Mouse (Mus musculus): ENCODE data around the gene Apopt1. TPM values are rescaled to one million over a fixed set of nuclear protein-coding genes. Genes with fewer than 3 reads are reported as not detected.

Apopt1 gene
- total and polyA plus RNA-seq, 2 experiments = 24.3 to 78.4 TPM

DNA sequence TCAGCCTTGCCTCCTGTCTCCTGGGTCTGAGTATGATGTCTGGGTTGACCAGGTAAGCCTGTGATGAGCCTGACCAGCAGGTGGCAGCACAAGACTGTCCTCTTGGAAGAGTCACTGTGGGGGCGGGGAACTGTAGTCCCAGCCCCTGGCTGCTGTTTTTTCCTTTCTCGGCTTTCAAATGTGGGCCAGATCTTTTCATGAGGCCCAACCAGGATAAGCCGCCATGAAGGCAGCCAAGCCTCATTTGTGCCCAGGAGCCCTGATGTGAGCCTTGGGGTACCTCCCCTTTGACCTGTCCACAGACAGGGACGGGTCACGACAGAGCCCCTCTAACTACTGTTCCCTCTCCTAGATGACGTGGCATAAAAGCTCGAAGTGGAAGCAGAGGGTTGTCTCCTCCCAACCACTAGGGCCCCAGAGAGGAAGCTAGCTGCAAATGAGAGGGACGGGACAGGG lies 44.6 kb upstream of the Apopt1 start:
- TF ChIP-seq CTCF (IDR thresholded peaks at IDR 0.05; ENCODE audit: low read depth, low read length) (peak; percentile 98), POLR2A (IDR thresholded peaks at IDR 0.05; ENCODE audit: extremely low read depth, insufficient read depth, low read length) (no peak)
- Histone ChIP-seq H3K36me3 (ENCODE audit: control insufficient read depth, insufficient read depth, low read length) (no peaks in the 10 kb centered on the region), H3K27me3 (ENCODE audit: control insufficient read depth, insufficient read depth, low read length) (peaks cover 16% of the 10 kb centered on the region), H3K4me1 (ENCODE audit: control insufficient read depth, insufficient read depth, low read length) (peaks cover 12% of the 10 kb centered on the region), H3K27ac (replicated peaks; ENCODE audit: insufficient read depth, low read depth, low read length) (peak overlapping the region; percentile 32), H3K9ac (ENCODE audit: low read depth, low read length) (peak overlapping the region; percentile 9; the same call in 1 of the 2 replicates), H3K79me2 (ENCODE audit: control insufficient read depth, insufficient read depth, low read length) (no peaks in the 10 kb centered on the region), H3K4me3 (ENCODE audit: insufficient read depth, low read depth, low read length) (no peak overlapping the region)
- 11% methylated on average over 8 of the region's 8 CpGs for WGBS
- peak; percentile 67 for DNase-seq (ENCODE audit: extremely low read depth, low read depth, low spot score)

- Histone ChIP-seq H3K4me1 (ENCODE audit: control insufficient read depth, insufficient read depth, low read length) (peaks cover 12% of the 10 kb centered on the region), H3K27ac (replicated peaks; ENCODE audit: insufficient read depth, low read depth, low read length) (peak overlapping the region; percentile 64), H3K27me3 (ENCODE audit: control insufficient read depth, insufficient read depth, low read length) (peaks cover 16% of the 10 kb centered on the region), H3K79me2 (ENCODE audit: control insufficient read depth, insufficient read depth, low read length) (no peaks in the 10 kb centered on the region), H3K9ac (ENCODE audit: low read depth, low read length) (0 out of 2 replicates have a peak overlapping the region, but pooled peaks have one; percentile 9), H3K4me3 (ENCODE audit: insufficient read depth, low read depth, low read length) (peak overlapping the region; percentile 5; the same call in 1 of the 2 replicates), H3K36me3 (ENCODE audit: control insufficient read depth, insufficient read depth, low read length) (no peaks in the 10 kb centered on the region)
- WGBS = 23% methylated on average over 23 of the region's 23 CpGs
- DNase-seq (ENCODE audit: extremely low read depth, low read depth, low spot score) = peak; percentile 68
- no peak for TF ChIP-seq POLR2A (IDR thresholded peaks at IDR 0.05; ENCODE audit: extremely low read depth, insufficient read depth, low read length)
- TF ChIP-seq CTCF (IDR thresholded peaks at IDR 0.05; ENCODE audit: low read depth, low read length) = peak; percentile 39
Observed at GRCm38 (mm10) chr12:111669000-111669788, 43.9 kb upstream of the Apopt1 start.

- Histone ChIP-seq H3K4me1 (ENCODE audit: control insufficient read depth, insufficient read depth, low read length) (peaks cover 12% of the 10 kb centered on the region), H3K27ac (replicated peaks; ENCODE audit: insufficient read depth, low read depth, low read length) (no peak overlapping the region), H3K4me3 (ENCODE audit: insufficient read depth, low read depth, low read length) (no peak overlapping the region), H3K79me2 (ENCODE audit: control insufficient read depth, insufficient read depth, low read length) (no peaks in the 10 kb centered on the region), H3K27me3 (ENCODE audit: control insufficient read depth, insufficient read depth, low read length) (peaks cover 16% of the 10 kb centered on the region), H3K9ac (ENCODE audit: low read depth, low read length) (no peak overlapping the region), H3K36me3 (ENCODE audit: control insufficient read depth, insufficient read depth, low read length) (no peaks in the 10 kb centered on the region)
- no peak for DNase-seq (ENCODE audit: extremely low read depth, low read depth, low spot score)
- WGBS = 69% methylated on average over 8 of the region's 8 CpGs
- TF ChIP-seq POLR2A (IDR thresholded peaks at IDR 0.05; ENCODE audit: extremely low read depth, insufficient read depth, low read length) = no peak
- TF ChIP-seq CTCF (IDR thresholded peaks at IDR 0.05; ENCODE audit: low read depth, low read length) = no peak
Observed at GRCm38 (mm10) chr12:111669961-111670360, 43.1 kb upstream of the Apopt1 start.

DNA sequence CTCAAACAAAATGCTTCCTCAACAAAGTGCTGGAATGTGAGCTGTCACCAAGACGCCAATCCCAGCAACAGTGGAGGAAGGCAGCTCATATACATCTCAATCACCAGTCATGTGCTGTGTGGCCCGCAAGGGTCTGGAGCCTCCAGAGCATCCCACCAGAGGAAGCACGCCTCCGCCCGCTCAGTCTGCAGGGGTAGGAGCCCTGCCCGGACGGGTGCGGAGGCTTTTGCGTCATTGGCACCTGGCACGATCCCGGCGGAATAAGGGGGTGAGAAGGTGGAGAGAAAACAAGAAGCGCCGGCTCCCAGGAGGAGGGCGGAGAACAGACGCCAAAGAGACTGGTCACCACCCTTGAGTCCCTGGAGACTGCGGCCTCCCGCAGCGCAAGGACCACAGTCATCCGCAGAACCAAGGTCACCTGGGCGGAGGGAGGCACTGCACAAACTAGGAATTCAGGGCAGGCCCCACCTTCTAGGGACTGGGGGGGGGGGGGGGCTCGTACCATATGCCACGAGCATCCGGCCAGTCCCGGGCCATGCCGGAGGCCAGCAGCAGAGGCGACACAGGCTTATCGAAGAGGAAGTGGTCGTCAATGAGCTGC lies 42.6 kb upstream of the Apopt1 start:
- Histone ChIP-seq H3K27me3 (ENCODE audit: control insufficient read depth, insufficient read depth, low read length) (peaks cover 16% of the 10 kb centered on the region), H3K27ac (replicated peaks; ENCODE audit: insufficient read depth, low read depth, low read length) (no peak overlapping the region), H3K36me3 (ENCODE audit: control insufficient read depth, insufficient read depth, low read length) (no peaks in the 10 kb centered on the region), H3K79me2 (ENCODE audit: control insufficient read depth, insufficient read depth, low read length) (no peaks in the 10 kb centered on the region), H3K9ac (ENCODE audit: low read depth, low read length) (no peak overlapping the region), H3K4me3 (ENCODE audit: insufficient read depth, low read depth, low read length) (peak overlapping the region; percentile 66; the same call in 1 of the 2 replicates), H3K4me1 (ENCODE audit: control insufficient read depth, insufficient read depth, low read length) (peaks cover 12% of the 10 kb centered on the region)
- DNase-seq (ENCODE audit: extremely low read depth, low read depth, low spot score) = no peak
- 39% methylated on average over 29 of the region's 29 CpGs for WGBS
- TF ChIP-seq CTCF (IDR thresholded peaks at IDR 0.05; ENCODE audit: low read depth, low read length) = no peak
- TF ChIP-seq POLR2A (IDR thresholded peaks at IDR 0.05; ENCODE audit: extremely low read depth, insufficient read depth, low read length) = no peak

GRCm38 (mm10) chr12:111670976-111671375 lies 42.1 kb upstream of the Apopt1 start:
- H3K36me3 ChIP-seq (ENCODE audit: control insufficient read depth, insufficient read depth, low read length) = no peaks in the 10 kb centered on the region
- H3K27me3 ChIP-seq (ENCODE audit: control insufficient read depth, insufficient read depth, low read length) = peaks cover 16% of the 10 kb centered on the region
- no peak for TF ChIP-seq CTCF (IDR thresholded peaks at IDR 0.05; ENCODE audit: low read depth, low read length)
- 5% methylated on average over 33 of the region's 35 CpGs for WGBS
- H3K79me2 ChIP-seq (ENCODE audit: control insufficient read depth, insufficient read depth, low read length) = no peaks in the 10 kb centered on the region
- peak overlapping the region; percentile 66; the same call in 1 of the 2 replicates for H3K4me3 ChIP-seq (ENCODE audit: insufficient read depth, low read depth, low read length)
- H3K27ac ChIP-seq (replicated peaks; ENCODE audit: insufficient read depth, low read depth, low read length) = no peak overlapping the region
- DNase-seq (ENCODE audit: extremely low read depth, low read depth, low spot score) = no peak
- H3K4me1 ChIP-seq (ENCODE audit: control insufficient read depth, insufficient read depth, low read length) = peaks cover 12% of the 10 kb centered on the region
- peak overlapping the region; percentile 62 for H3K9ac ChIP-seq (ENCODE audit: low read depth, low read length)

All from liver, adult 2 months (tissue).